Mouse (Mus musculus) thymus, postnatal 25 days (tissue): Measurements from ENCODE around the gene Flt1.
A peak's percentile ranks its signal among the peaks of the same experiment; 100 is the strongest.
"Not testable (repeated sequence)": the region's sequence is repeated elsewhere in the genome, so short reads cannot be mapped to it uniquely, and the experiment has no call there.

Source experiments
- DNase-seq: peaks from one replicate; pipeline ENCODE4 v3.0.0; 2022

Gene Flt1

DNA sequence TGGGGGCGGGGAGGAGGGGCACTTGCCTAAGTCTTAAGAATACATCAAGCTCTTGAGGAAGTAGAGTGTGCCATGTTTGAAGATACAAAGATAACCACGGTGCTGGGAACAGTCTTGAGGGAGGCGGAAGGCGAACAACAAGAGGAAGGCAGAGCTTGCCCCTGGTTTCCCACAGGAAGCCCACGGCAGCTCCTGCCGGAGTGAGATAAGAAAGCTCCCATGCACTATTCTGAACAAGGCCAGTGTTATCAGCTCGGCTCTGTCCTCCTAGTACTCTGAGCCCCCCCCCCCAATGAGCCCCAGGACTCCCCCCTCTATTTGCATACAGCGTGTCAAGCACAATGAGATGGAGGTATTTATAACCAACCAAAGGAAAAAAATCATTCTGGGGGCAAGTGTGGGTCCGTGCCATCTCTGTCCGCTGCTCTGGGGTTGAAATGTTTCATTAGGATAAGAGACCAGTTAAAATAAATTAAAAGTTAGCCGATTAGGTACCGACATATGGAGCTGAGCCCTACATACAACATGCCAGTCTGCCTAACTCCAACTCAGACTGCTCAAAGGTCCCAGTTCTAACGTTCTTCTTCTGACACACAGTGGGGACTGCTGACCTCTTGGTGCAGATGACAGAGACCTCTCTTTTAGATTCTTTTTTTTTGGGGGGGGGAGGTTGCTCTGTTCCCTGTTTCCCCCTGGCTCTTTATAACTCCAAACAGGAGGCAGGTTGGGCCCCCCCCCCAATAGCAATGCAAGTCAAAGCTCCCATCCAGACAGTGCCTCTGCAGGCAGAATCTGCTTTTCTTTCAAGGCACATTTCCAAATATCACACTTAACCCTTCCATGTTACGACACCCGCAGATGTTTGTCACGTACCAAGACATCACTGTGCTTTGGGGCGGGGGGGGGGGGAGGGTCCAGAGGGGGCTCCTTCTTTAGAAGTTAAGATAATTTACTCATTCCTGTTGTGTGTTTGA is 67.6 kb downstream of the Flt1 start:
- peak; percentile 1 for DNase-seq

DNA sequence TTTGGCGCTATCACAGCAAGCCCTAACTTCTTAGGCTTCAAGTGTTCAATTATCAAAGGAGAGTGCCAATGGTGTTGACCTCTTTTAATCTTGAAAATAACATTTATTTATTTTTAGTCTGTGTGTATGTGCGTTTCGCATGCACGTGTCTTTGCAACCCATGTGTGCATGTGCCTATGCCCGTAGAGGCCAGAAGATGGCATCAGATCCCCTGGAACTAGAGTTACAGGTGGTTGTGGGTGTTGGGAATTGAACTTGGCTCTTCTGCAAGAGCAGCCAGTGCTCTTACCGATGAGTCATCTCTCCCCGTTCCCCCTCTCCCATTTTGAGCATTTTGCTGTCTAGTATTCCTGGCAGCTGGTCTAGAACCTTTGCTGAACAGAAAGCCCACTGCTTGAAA is 70.0 kb downstream of the Flt1 start:
- no peak for DNase-seq

DNA sequence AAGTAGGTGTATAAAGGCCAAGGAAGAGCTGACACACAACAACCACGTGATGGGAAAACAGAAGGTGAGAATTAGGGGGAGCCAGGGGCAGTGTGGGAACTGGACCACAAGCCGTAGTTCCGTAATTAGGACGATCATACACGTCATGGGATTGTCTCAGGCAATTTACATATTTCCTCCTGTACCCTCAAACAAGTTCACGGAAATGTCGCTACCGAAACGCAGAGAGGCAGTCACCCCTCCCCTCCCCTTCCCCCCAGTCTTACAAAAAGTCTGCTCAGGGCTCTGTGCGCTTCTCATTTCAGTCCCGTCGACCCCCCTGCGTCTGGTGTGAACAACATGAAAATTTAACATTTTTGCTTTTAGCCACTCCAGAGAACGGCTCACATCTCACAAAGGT is 74.6 kb downstream of the Flt1 start:
- no peak for DNase-seq

DNA sequence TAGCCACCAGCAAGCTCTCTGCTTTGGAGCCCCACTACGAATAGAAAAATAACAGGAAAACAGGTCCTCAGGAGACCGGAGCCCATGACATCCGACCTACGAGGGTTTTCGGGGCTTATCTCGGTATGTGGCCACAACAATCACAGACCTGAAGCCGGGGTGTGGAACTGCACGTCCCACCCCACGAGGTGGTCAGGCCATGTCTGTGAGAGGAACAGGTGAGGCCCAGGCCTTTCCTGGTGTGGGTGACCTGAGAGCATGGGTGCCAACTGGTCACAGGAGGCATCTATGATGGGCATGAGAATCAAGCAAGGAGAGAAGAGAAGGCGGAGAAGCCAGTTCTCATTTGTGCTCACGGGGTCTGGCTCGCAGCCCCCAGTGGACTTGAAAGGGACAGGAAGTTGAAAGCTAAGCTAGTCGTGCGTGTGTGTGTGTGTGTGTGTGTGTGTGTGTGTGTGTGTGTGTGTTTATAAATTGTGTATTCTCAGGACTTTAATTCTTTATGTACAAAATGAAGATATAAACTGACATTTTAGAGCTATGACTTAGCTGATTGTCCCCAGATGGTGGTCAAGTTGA is 79.4 kb downstream of the Flt1 start:
- DNase-seq, result no peak

DNA sequence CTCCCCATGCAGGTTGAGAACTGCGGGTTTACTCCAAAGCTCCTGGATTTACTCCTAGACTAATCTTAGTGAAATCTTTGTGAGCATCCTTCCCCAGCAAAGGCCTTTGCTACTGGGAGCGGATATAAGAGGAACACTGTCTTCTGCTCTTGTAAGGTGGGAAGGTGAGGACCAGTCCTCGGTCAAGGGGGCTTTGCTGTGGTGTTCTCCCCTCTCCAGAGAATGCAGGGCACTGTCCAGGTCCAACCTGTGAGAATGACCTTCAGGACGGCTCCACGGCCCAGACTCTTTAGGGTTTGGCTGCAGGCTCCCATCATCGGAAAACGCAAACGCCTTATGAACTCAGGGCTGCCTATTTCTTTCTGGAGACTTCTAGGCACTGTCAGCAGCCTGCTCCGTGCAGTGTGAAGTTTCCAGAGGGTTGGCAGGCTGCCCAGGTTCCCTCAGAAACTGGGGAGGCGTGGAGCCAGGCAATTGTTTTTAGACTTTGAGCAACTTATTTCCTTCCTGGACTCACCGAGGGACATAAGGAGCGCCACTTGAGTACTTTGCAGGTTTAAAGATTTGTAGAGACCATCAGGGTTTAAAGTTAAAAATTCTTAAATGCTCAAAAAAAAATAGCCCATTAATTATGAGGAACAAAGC is 80.7 kb downstream of the Flt1 start:
- DNase-seq, result no peak

DNA sequence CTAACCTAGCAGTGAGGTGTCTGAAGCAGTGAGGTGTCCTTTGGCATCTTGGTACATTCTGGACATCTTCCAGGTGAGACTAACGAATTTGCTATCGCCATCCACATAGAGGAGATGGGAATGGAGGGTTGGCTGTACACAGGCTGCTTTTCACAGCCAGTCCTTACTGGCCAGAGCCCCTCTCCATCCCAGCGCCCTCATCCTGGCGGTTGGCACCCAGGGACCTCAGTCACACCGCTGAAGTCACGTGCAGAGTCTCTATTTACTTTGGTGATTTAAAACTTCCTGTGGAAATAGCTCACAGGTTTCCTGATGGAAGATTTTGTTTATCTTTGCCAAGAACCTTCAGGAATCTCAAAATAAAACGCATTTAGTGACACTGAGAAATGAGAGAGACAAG is 84.4 kb downstream of the Flt1 start:
- no peak for DNase-seq

DNA sequence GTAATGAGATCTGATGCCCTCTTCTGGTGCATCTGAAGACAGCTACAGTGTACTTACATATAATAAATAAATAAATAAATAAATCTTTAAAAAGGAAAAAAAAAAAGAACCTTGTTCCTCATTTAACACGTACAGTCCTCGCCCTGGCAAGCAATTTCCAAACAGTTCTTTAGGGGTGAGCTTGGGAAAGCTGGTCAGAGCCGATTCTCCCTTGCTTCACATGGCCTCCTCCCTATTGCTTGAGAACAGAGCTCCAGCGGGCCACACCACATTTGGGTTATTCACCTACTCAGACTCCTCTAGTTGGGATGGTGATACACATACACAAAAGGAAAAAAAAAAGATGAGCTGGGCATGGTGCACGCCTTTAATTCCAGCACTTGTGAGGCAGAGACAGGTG is 85.9 kb downstream of the Flt1 start:
- no peak for DNase-seq

DNA sequence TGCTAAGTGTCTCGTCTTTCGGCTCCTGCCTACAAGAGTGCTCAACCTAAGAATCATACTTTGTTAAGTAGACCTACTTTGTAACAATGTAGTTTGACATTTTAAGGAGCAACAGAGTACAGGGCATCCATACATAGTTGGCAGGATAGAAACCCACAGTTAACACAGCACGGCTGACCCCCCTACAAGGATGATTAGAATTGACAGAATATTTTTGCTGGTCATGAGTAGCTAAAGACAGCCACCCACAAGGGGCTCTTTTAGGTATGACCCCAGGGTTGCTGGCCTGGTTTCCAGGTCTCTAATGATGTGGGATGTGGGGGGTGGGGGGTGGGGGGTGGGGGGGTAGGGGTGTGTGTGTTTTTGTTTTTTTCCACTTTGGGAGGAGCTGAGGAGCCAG is 89.1 kb downstream of the Flt1 start:
- no peak for DNase-seq

DNA sequence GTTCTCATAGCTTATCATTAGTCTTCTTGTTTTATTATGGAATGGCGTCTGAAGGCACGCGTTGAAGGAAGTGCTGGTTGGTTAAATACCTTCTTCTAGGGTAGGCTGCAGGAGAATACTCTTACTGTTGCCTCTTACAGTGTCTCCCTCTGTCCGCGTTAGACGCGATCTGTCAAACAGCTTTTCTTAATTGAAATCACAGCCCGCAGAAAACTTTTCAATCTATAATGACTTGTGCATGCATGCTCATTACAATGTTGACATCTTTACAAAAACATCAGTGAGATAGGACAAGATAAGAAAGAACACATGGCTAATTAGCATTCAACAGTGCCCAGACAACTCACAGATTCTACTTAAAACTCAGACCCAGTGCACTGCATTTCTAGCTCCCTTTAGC is 89.9 kb downstream of the Flt1 start:
- DNase-seq, result no peak

DNA sequence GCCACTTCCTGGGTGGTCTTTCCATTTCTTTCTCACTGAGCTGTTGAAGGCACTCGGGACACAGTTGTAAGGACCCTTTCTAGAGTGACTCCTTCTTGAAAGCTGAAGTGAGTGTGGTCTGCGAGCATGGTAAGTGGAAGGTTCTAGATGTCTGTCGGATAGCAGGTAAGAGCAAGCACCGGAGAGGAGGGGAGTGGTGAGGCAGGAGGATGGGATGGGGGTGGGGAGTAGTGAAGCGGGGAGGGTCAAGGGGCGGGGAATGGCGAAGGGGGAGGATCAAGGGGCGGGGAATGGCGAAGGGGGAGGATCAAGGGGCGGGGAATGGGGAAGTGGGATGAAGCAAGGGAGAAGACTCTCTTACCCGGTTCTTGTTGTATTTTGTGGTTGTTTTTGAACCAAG is 91.8 kb downstream of the Flt1 start:
- no peak for DNase-seq

DNA sequence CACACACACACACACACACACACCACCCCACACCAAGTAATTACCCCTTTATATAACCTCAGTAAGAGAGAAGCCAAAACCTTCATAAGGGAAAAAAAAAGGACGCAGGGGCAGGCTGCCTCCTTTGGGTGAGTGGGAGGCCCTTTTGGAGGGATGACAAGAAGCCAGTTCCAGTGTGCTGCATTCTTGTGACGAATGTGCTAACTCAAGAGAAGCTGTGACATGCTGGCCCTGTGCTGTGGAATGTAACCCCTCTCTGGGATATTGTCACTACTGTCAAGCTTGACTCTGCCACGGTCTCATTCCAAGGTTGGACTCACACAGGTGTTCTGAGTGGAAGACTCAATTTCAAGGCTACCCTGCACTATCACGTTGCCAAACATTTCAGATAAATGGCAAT is 93.1 kb downstream of the Flt1 start:
- no peak for DNase-seq

DNA sequence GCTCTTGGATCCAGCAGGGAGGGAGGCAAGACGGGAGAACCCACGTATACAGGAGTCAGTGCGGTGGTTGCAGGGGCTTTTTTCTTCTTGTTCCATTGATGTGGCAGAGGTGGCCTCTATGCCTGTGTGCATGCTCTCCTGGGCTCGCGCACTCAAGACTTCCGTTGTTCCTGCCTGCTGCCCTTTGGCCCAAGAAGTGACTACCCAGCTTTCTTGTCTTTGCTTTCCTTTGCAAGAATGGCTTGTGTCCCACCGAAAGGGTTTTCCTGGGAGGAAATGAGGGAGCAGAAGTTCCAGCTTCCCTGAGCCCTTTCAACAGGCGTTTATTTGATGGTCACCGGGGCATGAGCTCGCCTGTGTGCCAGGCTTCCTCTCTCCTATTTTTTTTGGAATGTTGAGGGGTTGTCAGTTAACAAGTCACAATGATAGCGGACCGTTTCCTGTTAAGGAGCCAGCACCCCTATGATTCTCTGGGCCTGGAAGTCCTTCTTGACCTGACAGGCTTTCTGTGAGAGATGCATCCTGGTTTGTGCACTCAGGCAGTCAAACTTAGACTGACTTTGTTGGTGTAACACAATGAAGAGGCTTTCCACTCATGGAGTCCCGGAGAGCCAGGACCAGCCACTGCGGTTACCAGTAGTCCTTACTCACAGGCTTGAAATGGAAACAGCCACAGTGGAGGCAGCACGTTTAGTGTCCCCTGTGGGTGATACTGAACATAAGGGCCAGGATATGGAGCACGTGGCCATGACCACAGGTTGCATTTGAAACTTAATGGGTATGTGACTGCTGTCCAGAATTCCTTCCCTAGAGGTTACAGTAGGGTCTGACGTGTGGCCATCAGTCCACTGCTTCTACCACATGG is 95.2 kb downstream of the Flt1 start:
- DNase-seq, result no peak

DNA sequence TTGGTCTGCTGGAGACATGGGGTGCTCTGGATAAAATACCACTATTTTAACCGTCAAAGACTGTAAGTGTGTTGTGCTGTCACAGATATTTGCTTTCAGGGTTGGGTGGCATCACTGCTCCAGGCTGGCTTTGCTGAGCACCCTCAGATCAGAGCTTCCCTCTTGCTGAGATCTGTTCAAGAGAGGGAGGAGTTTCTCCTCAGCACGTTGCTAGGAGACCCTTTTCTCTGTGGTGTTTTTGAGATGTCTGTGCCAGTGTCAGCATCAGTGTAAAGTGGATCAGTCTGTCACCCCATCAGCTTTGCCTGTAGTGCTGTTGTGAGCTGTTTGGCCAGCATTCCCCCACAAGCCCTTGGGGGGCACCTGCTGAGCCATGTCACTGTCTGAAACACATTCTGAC is 98.9 kb downstream of the Flt1 start:
- DNase-seq, result no peak

DNA sequence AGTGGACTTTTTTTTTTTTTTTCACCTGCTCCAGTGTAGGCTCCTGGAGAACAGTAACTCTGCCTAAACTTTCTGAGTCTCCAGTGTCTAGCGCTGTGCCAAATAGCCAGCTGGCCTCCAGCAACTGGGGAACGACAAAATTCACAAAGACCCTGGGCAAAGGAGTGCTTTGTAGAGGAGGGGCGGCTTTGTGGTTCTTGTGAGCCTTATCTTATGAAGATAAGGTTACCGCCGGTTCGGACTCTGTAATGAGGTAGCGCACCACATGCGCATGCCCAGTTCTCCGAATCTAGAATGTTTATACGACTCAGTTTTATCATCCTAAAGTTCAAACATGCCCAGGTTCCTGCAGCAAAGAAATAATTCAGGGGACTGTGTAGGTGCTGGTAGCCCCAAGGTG is 102.1 kb downstream of the Flt1 start:
- DNase-seq, result no peak

DNA sequence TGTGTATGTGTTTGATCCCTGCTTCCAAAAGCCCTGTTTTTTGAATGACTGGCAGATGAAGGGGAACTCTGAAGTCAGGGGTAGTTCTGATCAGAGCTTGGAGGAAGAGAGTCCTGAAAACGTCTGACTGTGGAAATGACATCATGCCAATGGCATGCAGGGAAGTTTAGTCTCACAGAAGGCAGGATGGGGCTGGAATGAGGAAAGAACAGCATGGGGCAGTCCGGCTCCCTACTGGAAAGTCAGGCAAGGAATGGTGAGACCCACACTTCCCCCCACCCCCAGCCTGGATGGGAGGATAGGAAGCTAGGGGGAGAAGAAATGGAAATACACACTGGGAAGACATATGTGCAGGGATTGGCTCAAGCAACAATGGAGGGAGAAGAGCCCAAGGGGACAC is 105.6 kb downstream of the Flt1 start:
- DNase-seq, result no peak

DNA sequence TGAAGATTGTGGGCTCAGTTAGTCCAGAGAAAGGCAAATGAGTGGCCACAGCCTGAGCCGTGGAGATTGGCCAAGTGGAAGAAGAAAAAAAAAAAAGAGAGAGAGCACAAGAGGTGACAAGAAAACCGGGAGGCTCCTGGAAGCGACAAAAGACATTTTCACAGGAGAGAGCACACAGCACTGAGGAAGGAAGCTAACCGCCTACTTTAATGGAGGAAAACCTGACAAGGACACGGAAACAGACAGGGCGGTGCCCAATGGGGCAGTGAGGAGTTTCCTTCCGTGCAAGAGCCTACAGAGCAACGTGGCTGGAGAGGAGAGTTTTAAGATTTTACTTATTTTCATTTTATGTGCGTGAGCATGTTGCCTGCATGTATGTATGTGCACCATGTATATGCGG is 107.6 kb downstream of the Flt1 start:
- DNase-seq, result no peak

DNA sequence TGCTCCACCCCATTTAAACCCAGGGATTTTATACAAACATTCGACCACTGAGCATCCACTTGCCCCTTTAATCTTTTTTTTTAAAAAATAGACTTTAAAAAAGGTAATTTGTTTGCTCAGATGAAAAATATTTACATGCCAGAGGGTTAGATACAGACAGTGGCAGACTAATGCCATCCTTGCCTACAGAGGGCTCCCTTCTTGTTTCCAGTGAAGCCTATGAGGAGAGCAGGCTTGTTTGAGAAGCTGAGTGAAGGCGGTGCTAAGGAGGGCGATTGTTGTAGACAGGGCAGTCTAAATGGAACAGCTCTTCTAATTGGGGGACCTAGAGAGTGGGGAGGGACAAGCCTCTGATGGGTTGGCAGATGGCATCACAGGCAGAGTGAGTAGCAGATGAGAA is 109.4 kb downstream of the Flt1 start:
- no peak for DNase-seq

DNA sequence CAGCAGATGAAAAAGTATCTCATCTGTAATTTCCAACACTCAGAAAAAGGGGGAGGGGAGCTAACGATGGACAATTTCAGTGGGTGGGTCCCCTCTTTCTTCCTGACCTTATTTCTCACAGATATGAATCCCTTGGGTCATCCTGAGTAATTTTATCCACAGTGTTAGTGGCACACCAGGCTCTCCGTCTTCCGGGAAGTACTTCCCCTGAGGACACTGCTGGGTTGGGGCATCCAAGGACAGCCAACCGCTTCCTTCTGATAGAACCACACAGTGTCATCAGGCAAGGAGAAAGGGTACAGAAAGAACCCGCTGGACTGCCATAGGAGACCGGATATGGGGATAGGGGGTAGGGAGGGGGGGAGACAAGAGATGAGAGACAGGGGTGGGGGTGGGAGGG is 111.2 kb downstream of the Flt1 start:
- no peak for DNase-seq

DNA sequence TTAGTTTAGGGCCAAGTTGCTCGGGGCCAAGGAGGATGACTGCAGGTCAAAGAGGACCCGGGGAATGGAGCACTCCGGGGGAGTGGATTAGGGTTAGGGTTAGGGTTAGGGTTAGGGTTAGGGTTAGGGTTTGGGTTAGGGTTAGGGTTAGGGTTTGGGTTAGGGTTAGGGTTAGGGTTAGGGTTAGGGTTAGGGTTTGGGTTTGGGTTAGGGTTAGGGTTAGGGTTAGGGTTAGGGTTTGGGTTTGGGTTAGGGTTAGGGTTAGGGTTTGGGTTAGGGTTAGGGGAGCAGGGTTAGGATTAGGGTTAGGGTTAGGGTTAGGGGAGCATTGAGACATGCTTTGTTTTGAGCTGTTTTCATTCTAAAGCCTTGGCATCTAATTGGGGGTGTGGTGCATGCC is 114.5 kb downstream of the Flt1 start:
- DNase-seq, result not testable (repeated sequence)

DNA sequence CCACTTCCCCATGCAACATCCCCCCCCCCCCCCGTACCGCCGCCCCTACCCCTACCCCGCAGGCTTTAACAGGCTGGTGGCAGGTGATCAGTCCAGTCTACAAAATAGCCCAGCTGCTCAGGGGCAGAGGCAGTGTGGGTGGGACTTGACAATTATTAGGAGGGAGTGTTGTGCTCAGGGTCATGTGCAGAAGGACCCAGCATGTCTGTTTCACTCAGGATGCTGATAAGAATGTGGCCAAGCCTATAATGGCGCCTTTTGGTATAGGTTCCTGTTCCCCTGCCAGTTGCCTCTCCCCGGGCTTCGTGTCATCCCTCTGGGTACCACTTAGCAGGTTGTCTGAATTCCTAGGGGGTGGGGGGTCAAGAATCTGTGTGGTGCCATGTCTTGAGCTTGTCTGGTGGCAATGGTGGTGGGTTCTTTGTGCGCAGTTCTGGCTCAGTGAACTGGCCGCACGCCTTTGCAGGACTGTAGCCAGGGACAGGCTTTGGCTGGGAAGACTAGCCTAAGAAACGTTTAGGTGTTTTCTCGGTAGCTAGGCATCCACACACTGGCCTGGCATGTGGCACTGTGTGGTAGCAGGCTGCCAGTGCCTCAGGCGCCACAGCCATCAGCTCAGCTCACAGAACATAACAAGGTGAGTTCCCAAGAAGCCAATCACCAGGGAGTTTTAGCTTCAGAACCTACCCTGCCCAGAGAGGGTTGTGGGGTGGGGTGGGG is 118.4 kb downstream of the Flt1 start:
- DNase-seq, result no peak

DNA sequence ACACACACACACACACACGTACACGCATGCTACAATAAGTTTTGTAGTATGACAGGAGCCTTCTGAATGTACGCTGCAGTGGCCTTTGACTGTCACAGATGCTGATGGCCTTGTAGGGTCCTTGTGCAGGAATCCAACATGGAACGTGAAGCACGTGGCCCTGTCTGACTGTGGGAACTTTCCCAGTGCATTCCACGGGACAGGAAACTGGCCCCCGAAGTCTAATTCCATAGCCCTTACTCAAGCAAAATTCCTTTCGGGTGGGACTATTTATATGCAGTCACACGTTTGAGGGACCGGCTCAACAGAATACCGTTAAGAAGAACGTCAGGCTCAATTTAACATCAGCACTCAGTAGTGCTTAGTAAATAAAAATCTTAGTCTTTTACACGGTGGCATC is 119.1 kb downstream of the Flt1 start:
- DNase-seq, result no peak
